Mouse (Mus musculus) urinary bladder, postnatal 36 days (tissue): ENCODE data around the gene Tnfrsf26.
A peak's percentile ranks its signal among the peaks of the same experiment; 100 is the strongest.
"Not testable (repeated sequence)": the region's sequence is repeated elsewhere in the genome, so short reads cannot be mapped to it uniquely, and the experiment has no call there.

Experiments used
- DNase-seq, 2 experiments: peaks; one replicate each; pipeline ENCODE4 v3.0.0; 2022; ENCODE audit warnings: low spot score in 2 of 2, mixed read lengths in 1 of 2

Tnfrsf26 gene

GRCm38 (mm10) chr7:143628540-143628939 is at the start of gene Tnfrsf26:
Gene Tnfrsf26, minus strand, starts transcription at chr7:143628722.
- DNase-seq: no peak

GRCm38 (mm10) chr7:143666427-143667311 is 38.1 kb upstream of the Tnfrsf26 start:
- DNase-seq: no peak

- no peak for DNase-seq
Observed at GRCm38 (mm10) chr7:143663470-143663869, 34.9 kb upstream of the Tnfrsf26 start.

GRCm38 (mm10) chr7:143660797-143661196 is 32.3 kb upstream of the Tnfrsf26 start:
- DNase-seq: no peak

GRCm38 (mm10) chr7:143649769-143650346 is 21.3 kb upstream of the Tnfrsf26 start:
- DNase-seq: not testable (repeated sequence)

- DNase-seq: peak; percentile 75 to 88
Observed at GRCm38 (mm10) chr7:143649034-143649768, 20.7 kb upstream of the Tnfrsf26 start, which contains the start of gene Tnfrsf22. Gene Tnfrsf22, minus strand, starts transcription at chr7:143649661.

- not testable (repeated sequence) for DNase-seq
Observed at GRCm38 (mm10) chr7:143643949-143644348, 15.4 kb upstream of the Tnfrsf26 start.

GRCm38 (mm10) chr7:143636674-143637073 is 8.2 kb upstream of the Tnfrsf26 start:
- DNase-seq: no peak

GRCm38 (mm10) chr7:143631503-143631902 is 3.0 kb upstream of the Tnfrsf26 start:
- DNase-seq: no peak

GRCm38 (mm10) chr7:143629501-143629900 is 979 bp upstream of the Tnfrsf26 start:
- no peak for DNase-seq

- DNase-seq: no peak
Observed at GRCm38 (mm10) chr7:143627555-143628286, 801 bp downstream of the Tnfrsf26 start.

- DNase-seq: no peak
Observed at GRCm38 (mm10) chr7:143626178-143626577, 2.3 kb downstream of the Tnfrsf26 start.

GRCm38 (mm10) chr7:143625151-143625550 is 3.4 kb downstream of the Tnfrsf26 start:
- no peak for DNase-seq

GRCm38 (mm10) chr7:143624561-143624960 is 4.0 kb downstream of the Tnfrsf26 start:
- no peak for DNase-seq

GRCm38 (mm10) chr7:143620951-143621350 is 7.6 kb downstream of the Tnfrsf26 start:
- peak in 1 of 2 experiments; percentile 8 for DNase-seq

GRCm38 (mm10) chr7:143614404-143615135 is 14.0 kb downstream of the Tnfrsf26 start:
- no peak for DNase-seq

GRCm38 (mm10) chr7:143612215-143612614 is 16.3 kb downstream of the Tnfrsf26 start:
- no peak for DNase-seq

- DNase-seq: no peak
Observed at GRCm38 (mm10) chr7:143605321-143605720, 23.2 kb downstream of the Tnfrsf26 start.

- DNase-seq: no peak
Observed at GRCm38 (mm10) chr7:143604889-143605288, 23.6 kb downstream of the Tnfrsf26 start.

- no peak for DNase-seq
Observed at GRCm38 (mm10) chr7:143601705-143602104, 26.8 kb downstream of the Tnfrsf26 start.

GRCm38 (mm10) chr7:143600231-143600740 is 28.2 kb downstream of the Tnfrsf26 start:
- no peak for DNase-seq
